Mouse (Mus musculus) forebrain, embryonic 14.5 days (tissue): ENCODE results near the gene AL732309.1. TPM values are rescaled to one million over a fixed set of nuclear protein-coding genes. Genes with fewer than 3 reads are reported as not detected.

ENCODE experiments used
- ATAC-seq: fragments of 200-750 bp; cut with Nextera tagmentation; 2 replicates; pipeline ENCODE4 v1.8.0; 2017; ENCODE audit warnings: mild to moderate bottlenecking, moderate library complexity
- DNase-seq: peaks from one replicate; pipeline ENCODE4 v3.0.0-alpha.2; 2015; ENCODE audit warnings: low spot score
- H3K27ac ChIP-seq: fragments of 300-500 bp; sonication (generic); 2 replicates; pipeline ENCODE4 v1.5.1; 2014; ENCODE audit warnings: low read depth, mild to moderate bottlenecking, control low read depth, low read length, moderate library complexity
- H3K27me3 ChIP-seq: fragments of 300-500 bp; sonication (generic); replicated peaks from 2 replicates; pipeline ENCODE4 v1.6.1; 2014; ENCODE audit warnings: low read length, control low read depth, mixed read lengths; ENCODE audit not compliant: control insufficient read depth, insufficient read depth
- H3K36me3 ChIP-seq: fragments of 300-500 bp; sonication (generic); 2 replicates; pipeline ENCODE4 v1.6.1; 2014; ENCODE audit warnings: low read length, control low read depth; ENCODE audit not compliant: control insufficient read depth, insufficient read depth
- H3K4me1 ChIP-seq: fragments of 300-500 bp; sonication (generic); 2 replicates; pipeline ENCODE4 v1.6.1; 2014; ENCODE audit warnings: antibody characterized with exemption, low read length, control low read depth; ENCODE audit not compliant: control insufficient read depth, insufficient read depth
- H3K4me2 ChIP-seq: fragments of 300-500 bp; sonication (generic); 2 replicates; pipeline ENCODE4 v1.6.1; 2014; ENCODE audit warnings: mild to moderate bottlenecking, control low read depth, low read length
- H3K4me3 ChIP-seq: fragments of 300-500 bp; sonication (generic); 2 replicates; pipeline ENCODE4 v1.5.1; 2014; ENCODE audit warnings: low read depth, low read length, control low read depth
- H3K9ac ChIP-seq: fragments of 300-500 bp; sonication (generic); 2 replicates; pipeline ENCODE4 v1.6.1; 2014; ENCODE audit warnings: mild to moderate bottlenecking, low read length, control low read depth, moderate library complexity
- H3K9me3 ChIP-seq: fragments of 300-500 bp; sonication (generic); replicated peaks from 2 replicates; pipeline ENCODE4 v1.6.1; 2016; ENCODE audit warnings: low read length, control low read depth, mixed read lengths; ENCODE audit not compliant: control insufficient read depth
- WGBS: fragments of 180-500 bp; shearing (Covaris S2); extraction: QIAGEN DNeasy Blood & Tissue Kit; methylation state at CpG from one replicate; pipeline ENCODE4 v1.1.7; 2014; 5-methylcytosine and 5-hydroxymethylcytosine counted together
- polyA plus RNA-seq: library from polyadenylated mRNA; unstranded; fragments of >200 nt; fragmentation: Nextera tagmentation; extraction: Ambion mirVana; gene quantifications from 2 replicates; pipeline ENCODE4 v1.2.1, GENCODE M21; 2014

Gene AL732309.1
- polyA plus RNA-seq, 1 experiment from 2014 or later = 4.7 TPM

DNA sequence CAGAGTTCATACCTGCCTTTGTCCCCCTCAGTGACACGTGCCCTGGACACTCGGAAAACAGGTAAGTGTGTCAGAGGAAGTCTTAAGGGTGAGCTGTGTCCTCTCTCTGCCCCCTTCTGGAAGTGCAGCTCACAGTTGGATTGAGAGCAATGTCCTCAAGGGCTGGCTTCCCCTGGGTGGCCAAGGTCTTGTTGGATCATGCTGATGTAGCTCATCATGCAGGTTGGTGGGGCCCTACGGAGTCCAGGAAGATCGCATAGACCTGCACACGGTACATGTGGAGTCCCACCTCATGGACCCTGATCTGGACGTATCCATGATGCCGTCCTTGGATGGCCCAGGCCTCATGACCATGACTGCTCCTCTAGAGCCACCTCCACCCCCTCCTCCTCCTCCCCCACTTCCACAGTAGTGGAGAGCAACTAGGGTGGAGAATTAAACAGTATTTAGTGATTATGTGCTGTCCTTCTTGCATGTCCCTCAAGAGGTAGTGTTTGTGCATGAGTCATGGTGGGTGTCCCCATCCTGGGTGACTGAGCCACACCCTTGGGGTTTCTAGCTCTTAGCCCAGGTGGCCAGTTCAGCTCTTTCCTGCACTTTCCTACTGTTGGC lies 42.2 kb upstream of the AL732309.1 start:
- WGBS = 84% methylated on average over 7 of the region's 7 CpGs

DNA sequence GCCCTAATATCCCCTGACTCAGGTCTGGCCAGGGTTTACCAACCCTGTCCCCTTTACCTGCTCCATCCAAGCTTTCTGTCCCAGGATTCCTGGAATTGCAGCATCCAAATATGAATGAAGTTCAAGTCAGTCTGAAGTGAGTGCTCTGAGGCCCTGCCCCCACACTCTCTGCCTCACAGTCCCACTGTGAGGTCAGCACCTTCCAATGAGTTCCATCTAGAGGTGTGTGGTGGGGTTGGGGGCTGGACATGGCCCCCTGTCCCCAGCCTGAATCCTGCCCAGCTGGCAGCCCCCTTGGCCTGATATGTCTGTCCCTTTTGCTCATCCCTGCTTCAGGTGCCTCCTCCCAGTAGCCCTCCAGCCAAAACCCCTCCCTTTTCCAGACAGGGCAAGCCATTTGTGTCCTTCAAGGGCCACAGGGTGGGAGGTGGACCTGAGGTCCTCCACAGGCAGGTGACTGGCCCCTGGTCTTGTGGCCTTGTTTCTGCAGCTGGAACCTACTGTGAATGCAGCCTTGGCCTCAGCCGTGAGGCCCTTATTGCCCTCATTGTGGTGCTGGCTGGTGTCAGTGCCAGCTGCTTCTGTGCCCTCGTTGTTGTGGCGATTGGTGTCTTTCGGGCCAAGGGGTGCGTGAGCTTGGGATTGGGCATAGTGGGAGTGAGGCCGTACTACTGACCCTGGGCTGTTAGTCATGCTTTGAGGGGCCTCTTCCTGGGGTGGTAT lies 41.4 kb upstream of the AL732309.1 start, which contains the start of gene Tmem210:
Tmem210 (plus strand) TSS at position 219 of the 723 bp plus-strand sequence.
- no peak within 1 kb of the TSS for H3K9ac ChIP-seq
- no peak within 1 kb of the TSS for H3K27ac ChIP-seq
- ATAC-seq (no peak), DNase-seq (no peak)
- peaks cover 34% of the 10 kb centered on the region for H3K36me3 ChIP-seq
- no peak within 1 kb of the TSS for H3K4me3 ChIP-seq
- 90% methylated on average over 6 of the region's 6 CpGs for WGBS
- H3K9me3 ChIP-seq = no peaks in the 10 kb centered on the region
- H3K27me3 ChIP-seq = peaks cover 53% of the 10 kb centered on the region
- no peaks in the 10 kb centered on the region for H3K4me1 ChIP-seq
- no peak within 1 kb of the TSS for H3K4me2 ChIP-seq

More for the DNA sequence above, 42.2 kb upstream of the AL732309.1 start:
- no peak overlapping the region for H3K4me3 ChIP-seq
- DNase-seq = no peak
- H3K27me3 ChIP-seq = peaks cover 55% of the 10 kb centered on the region
- no peak for ATAC-seq
- H3K27ac ChIP-seq = no peak overlapping the region
- H3K9ac ChIP-seq = no peak overlapping the region
- H3K9me3 ChIP-seq = no peaks in the 10 kb centered on the region
- no peaks in the 10 kb centered on the region for H3K4me1 ChIP-seq
- peaks cover 26% of the 10 kb centered on the region for H3K36me3 ChIP-seq
- no peak overlapping the region for H3K4me2 ChIP-seq

DNA sequence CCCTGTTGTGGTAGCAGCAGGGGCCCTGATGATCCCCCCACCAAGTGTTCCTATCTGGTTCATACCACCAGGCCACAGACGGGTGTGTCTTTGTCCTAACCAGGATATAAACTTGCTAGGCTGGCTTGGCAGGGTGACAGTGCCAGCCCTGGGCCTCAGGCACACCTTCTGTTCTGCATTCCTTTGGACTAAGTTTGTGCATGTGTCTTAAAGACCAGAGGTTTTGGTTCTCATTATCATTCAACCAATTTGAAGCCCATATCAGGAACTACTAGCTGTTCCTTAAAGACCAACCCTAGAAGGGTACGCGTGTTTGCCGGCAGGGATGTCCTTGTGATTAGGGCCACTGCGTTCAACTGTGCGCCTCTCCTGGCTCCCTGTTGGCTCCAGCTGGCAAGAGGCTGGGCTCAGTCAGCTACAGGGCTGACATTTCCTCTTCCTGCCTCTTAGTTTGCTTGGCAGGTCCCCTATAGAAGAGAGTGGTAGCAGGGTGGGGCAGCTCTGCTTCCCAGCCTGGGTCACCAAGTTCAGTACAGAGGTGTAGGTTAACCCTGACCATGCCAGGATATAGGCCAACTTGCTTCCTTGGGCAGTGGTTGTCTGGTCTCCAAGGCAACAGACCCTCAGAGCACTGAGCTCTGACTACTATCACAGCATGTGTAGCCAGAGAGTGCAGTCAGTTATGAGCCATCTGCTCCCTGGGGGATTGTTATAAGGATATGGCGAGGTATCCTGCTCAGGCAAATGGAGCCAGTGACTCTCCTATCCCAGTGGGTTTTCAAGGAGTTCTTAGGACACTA lies 40.4 kb upstream of the AL732309.1 start:
- no peaks in the 10 kb centered on the region for H3K4me1 ChIP-seq
- ATAC-seq (no peak), DNase-seq (no peak)
- H3K9ac ChIP-seq = no peak overlapping the region
- H3K27me3 ChIP-seq = peaks cover 42% of the 10 kb centered on the region
- WGBS = 67% methylated on average over 7 of the region's 7 CpGs
- no peak overlapping the region for H3K4me2 ChIP-seq
- H3K9me3 ChIP-seq = no peaks in the 10 kb centered on the region
- no peak overlapping the region for H3K4me3 ChIP-seq
- peaks cover 44% of the 10 kb centered on the region for H3K36me3 ChIP-seq
- no peak overlapping the region for H3K27ac ChIP-seq

DNA sequence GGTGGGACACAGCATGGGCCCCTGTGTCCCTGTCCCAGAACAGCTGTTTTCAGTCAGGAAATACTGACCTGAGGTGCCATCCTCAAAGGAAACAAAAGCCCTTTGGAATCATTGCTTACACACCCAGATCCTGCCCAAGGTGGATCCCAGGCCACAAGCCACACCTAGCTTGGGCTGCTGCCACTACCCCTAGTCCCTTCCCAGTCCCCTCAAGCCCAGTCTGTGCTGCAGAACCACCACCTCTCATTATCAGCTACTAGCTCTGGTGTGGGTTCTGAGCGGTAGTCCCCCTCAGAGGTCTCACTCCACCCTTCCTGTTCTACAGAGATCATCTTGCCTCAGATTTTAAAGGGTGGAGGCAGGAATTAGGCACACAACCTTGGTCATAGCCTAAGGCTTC lies 39.7 kb upstream of the AL732309.1 start:
- ATAC-seq (no peak), DNase-seq (no peak)
- no peak overlapping the region for H3K4me2 ChIP-seq
- peaks cover 50% of the 10 kb centered on the region for H3K36me3 ChIP-seq
- H3K27me3 ChIP-seq = peaks cover 35% of the 10 kb centered on the region
- WGBS = 86% methylated on average over 1 of the region's 1 CpGs
- no peaks in the 10 kb centered on the region for H3K4me1 ChIP-seq
- H3K9ac ChIP-seq = no peak overlapping the region
- H3K9me3 ChIP-seq = no peaks in the 10 kb centered on the region
- H3K4me3 ChIP-seq = no peak overlapping the region
- H3K27ac ChIP-seq = no peak overlapping the region

DNA sequence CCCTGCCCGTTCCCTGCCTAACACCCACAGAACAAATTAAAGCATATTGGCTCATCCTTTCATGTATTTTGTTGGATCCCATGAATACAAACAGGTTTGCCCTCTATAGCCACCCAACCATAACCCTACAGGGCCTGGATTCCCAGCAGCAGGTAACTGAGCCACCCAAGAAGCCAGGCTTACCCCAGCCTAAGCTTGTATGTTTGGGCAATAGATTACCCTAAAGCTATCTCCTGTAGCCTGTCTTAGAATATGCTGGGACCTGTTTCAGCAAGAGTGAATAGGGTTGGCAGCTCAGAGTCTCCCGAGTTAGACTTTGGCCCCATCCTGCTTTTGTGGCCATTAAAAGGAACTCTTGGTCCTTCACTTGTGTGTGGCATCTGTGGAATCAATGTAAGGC lies 38.9 kb upstream of the AL732309.1 start:
- ATAC-seq = no peak
- no peak overlapping the region for H3K27ac ChIP-seq
- WGBS = 95% methylated on average over 2 of the region's 2 CpGs
- H3K4me3 ChIP-seq = no peak overlapping the region
- no peak overlapping the region for H3K4me2 ChIP-seq
- no peak for DNase-seq
- H3K27me3 ChIP-seq = peaks cover 27% of the 10 kb centered on the region
- H3K9me3 ChIP-seq = no peaks in the 10 kb centered on the region
- H3K9ac ChIP-seq = no peak overlapping the region
- H3K36me3 ChIP-seq = peaks cover 57% of the 10 kb centered on the region
- no peaks in the 10 kb centered on the region for H3K4me1 ChIP-seq

DNA sequence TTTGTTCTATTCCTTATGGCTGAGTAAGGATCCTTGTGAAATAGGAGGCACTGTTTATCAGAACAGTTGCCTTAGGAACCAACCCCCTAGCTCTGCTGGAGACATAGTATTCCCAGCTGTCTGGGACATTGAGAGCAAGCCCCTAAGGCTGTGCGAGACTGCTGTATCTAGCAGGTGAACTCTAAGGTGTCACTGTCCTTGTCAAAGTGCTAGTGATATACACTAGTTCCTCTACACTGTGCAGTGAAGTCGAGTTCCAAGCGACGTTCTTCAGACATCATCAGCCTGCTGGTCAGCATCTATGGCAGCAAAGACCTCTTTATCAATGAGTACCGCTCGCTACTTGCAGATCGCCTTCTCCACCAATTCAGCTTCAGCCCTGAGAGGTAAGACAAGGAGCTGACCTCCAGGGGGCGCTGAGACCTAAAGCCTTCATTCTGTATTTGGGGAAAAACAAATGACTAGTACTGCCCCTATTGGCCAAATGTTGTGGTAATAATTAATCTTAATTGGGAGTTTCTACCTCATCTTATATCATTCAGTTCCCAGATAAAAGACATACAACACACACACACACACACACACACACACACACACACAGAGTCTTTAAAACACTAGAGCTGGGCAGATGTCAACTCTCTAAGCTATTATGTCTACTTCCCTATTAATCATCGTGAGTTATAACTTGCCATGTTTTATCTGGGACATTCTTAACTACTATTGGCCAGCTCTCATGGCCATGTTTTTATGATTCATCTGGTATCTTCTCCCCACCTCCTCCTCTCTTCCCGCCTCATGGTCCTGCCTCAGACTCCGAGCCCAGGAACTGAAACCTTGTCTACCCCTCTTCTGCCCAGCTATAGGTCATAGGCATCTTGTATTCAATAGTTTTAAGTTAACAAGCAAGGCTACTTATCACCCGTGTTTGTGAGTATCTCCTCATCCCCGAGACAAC lies 32.5 kb upstream of the AL732309.1 start:
- H3K9ac ChIP-seq = no peak overlapping the region
- H3K4me1 ChIP-seq = no peaks in the 10 kb centered on the region
- peak; percentile 72 for ATAC-seq

DNA sequence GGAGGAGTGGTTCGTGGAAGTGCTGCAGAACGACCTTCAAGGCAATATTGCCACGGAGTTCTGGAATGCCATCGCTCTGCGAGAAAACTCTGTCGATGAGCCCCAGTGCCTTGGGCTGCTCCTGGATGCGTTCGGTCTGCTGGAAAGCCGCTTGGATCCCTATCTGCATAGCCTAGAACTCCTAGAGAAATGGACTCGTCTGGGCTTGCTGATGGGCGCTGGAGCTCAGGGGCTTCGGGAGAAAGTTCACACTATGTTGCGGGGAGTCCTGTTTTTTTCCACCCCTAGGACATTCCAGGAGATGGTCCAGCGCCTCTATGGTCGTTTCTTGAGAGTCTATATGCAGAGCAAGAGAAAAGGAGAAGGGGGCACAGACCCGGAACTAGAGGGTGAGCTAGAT lies 26.3 kb upstream of the AL732309.1 start:
- ATAC-seq (no peak), DNase-seq (no peak)
- Histone ChIP-seq H3K27me3 (no peaks in the 10 kb centered on the region), H3K9ac (peak overlapping the region; percentile 84), H3K4me2 (peak overlapping the region; percentile 97), H3K4me3 (peak overlapping the region; percentile 88), H3K9me3 (no peaks in the 10 kb centered on the region), H3K36me3 (peaks cover 76% of the 10 kb centered on the region), H3K4me1 (peaks cover 19% of the 10 kb centered on the region), H3K27ac (no peak overlapping the region)
- WGBS = 43% methylated on average over 16 of the region's 16 CpGs

More for the DNA sequence above, 32.5 kb upstream of the AL732309.1 start:
- Histone ChIP-seq H3K4me3 (no peak overlapping the region), H3K27me3 (no peaks in the 10 kb centered on the region), H3K27ac (no peak overlapping the region), H3K9me3 (no peaks in the 10 kb centered on the region), H3K36me3 (peaks cover 97% of the 10 kb centered on the region), H3K4me2 (no peak overlapping the region)
- 57% methylated on average over 13 of the region's 13 CpGs for whole genome bisulfite sequencing
- peak; percentile 89 for DNase-seq

DNA sequence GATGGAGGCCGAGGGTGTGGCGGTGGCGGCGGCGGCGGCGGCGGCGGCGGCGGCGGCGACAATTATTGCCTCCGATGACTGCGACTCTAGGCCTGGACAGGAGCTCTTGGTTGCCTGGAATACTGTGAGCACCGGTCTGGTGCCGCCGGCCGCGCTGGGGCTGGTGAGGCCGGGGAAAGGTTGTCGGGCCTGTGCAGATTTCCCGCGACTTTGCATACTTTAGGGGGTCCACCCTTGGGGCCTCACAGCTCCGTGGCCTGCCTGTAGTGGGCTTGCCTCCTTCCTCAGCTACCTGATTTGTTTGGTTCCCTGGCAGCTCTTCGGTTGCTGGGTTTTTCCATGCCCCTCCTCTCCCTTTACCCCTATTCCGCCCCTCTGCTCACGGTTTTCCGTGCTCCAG lies 25.9 kb upstream of the AL732309.1 start:
- Histone ChIP-seq H3K27ac (no peak overlapping the region), H3K36me3 (peaks cover 72% of the 10 kb centered on the region), H3K9ac (peak overlapping the region; percentile 84), H3K4me1 (peaks cover 19% of the 10 kb centered on the region), H3K9me3 (no peaks in the 10 kb centered on the region), H3K4me2 (peak overlapping the region; percentile 97), H3K27me3 (no peaks in the 10 kb centered on the region), H3K4me3 (peak overlapping the region; percentile 88)
- ATAC-seq (peak; percentile 70), DNase-seq (no peak)
- 0% methylated on average over 27 of the region's 29 CpGs for WGBS
